Mouse (Mus musculus) hindbrain, embryonic 13.5 days (tissue): ENCODE measurements around the gene Prrt1. TPM values are rescaled to one million over a fixed set of nuclear protein-coding genes. Genes with fewer than 3 reads are reported as not detected.

Experiments
- ATAC-seq: fragments of 200-750 bp; cut with Nextera tagmentation; 2 replicates; pipeline ENCODE4 v1.8.0; 2017; ENCODE audit warnings: moderate TSS enrichment; ENCODE audit not compliant: low FRiP score
- H3K27ac ChIP-seq: fragments of 300-500 bp; sonication (generic); 2 replicates; pipeline ENCODE4 v1.5.1; 2015; ENCODE audit warnings: inconsistent platforms, mild to moderate bottlenecking, moderate library complexity
- H3K27me3 ChIP-seq: fragments of 300-500 bp; sonication (generic); 2 replicates; pipeline ENCODE4 v1.6.1; 2015; ENCODE audit warnings: mild to moderate bottlenecking, inconsistent platforms
- H3K36me3 ChIP-seq: fragments of 300-500 bp; sonication (generic); 2 replicates; pipeline ENCODE4 v1.6.1; 2015; ENCODE audit warnings: mild to moderate bottlenecking, inconsistent platforms
- H3K4me1 ChIP-seq: fragments of 300-500 bp; sonication (generic); replicated peaks from 2 replicates; pipeline ENCODE4 v1.6.1; 2015; ENCODE audit warnings: inconsistent platforms
- H3K4me2 ChIP-seq: fragments of 300-500 bp; sonication (generic); 2 replicates; pipeline ENCODE4 v1.6.1; 2015; ENCODE audit warnings: inconsistent platforms, mild to moderate bottlenecking, moderate library complexity
- H3K4me3 ChIP-seq: fragments of 300-500 bp; sonication (generic); 2 replicates; pipeline ENCODE4 v1.5.1; 2015; ENCODE audit warnings: mild to moderate bottlenecking, inconsistent platforms
- H3K9ac ChIP-seq: fragments of 300-500 bp; sonication (generic); 2 replicates; pipeline ENCODE4 v1.6.1; 2015; ENCODE audit warnings: mild to moderate bottlenecking, inconsistent platforms
- H3K9me3 ChIP-seq: fragments of 300-500 bp; sonication (generic); 2 replicates; pipeline ENCODE4 v1.6.1; 2016; ENCODE audit warnings: inconsistent platforms
- WGBS: fragments of 180-500 bp; shearing (Covaris S2); methylation state at CpG from one replicate; pipeline ENCODE4 v1.1.7; 2015; 5-methylcytosine and 5-hydroxymethylcytosine counted together
- polyA plus RNA-seq: library from polyadenylated mRNA; unstranded; fragments of >200 nt; fragmentation: Nextera tagmentation; extraction: Ambion mirVana; gene quantifications from 2 replicates; pipeline ENCODE4 v1.2.1, GENCODE M21; 2015

Prrt1 gene
- polyA plus RNA-seq, 1 experiment from 2014 or later, result 5.5 TPM

GRCm38 (mm10) chr17:34648141-34648890 lies 19.0 kb downstream of the Prrt1 start:
- H3K36me3 ChIP-seq, result peaks cover 50% of the 10 kb centered on the region
- 85% methylated on average over 16 of the region's 16 CpGs for WGBS
- no peaks in the 10 kb centered on the region for H3K9me3 ChIP-seq
- peaks cover 35% of the 10 kb centered on the region for H3K4me1 ChIP-seq
- ATAC-seq, result no peak
- H3K9ac ChIP-seq, result peak overlapping the region; percentile 97
- no peaks in the 10 kb centered on the region for H3K27me3 ChIP-seq
- no peak overlapping the region for H3K27ac ChIP-seq
- H3K4me3 ChIP-seq, result peak overlapping the region; percentile 97
- H3K4me2 ChIP-seq, result peak overlapping the region; percentile 85

- WGBS, result 90% methylated on average over 18 of the region's 18 CpGs
- Histone ChIP-seq H3K27ac (no peak overlapping the region), H3K9ac (no peak overlapping the region), H3K27me3 (no peaks in the 10 kb centered on the region), H3K4me2 (no peak overlapping the region), H3K4me3 (no peak overlapping the region), H3K9me3 (no peaks in the 10 kb centered on the region), H3K36me3 (peaks cover 60% of the 10 kb centered on the region), H3K4me1 (peaks cover 35% of the 10 kb centered on the region)
- ATAC-seq, result no peak
Observed at GRCm38 (mm10) chr17:34649106-34649864, 20.0 kb downstream of the Prrt1 start.

GRCm38 (mm10) chr17:34650781-34651180 lies 21.4 kb downstream of the Prrt1 start:
- Histone ChIP-seq H3K4me2 (no peak overlapping the region), H3K4me1 (peaks cover 30% of the 10 kb centered on the region), H3K9me3 (no peaks in the 10 kb centered on the region), H3K9ac (0 out of 2 replicates have a peak overlapping the region, but pooled peaks have one; percentile 29), H3K27ac (no peak overlapping the region), H3K27me3 (no peaks in the 10 kb centered on the region), H3K4me3 (no peak overlapping the region), H3K36me3 (peaks cover 72% of the 10 kb centered on the region)
- no peak for ATAC-seq
- WGBS, result 92% methylated on average over 14 of the region's 14 CpGs

GRCm38 (mm10) chr17:34651507-34652221 lies 22.3 kb downstream of the Prrt1 start:
- Histone ChIP-seq H3K27ac (no peak overlapping the region), H3K4me1 (peaks cover 30% of the 10 kb centered on the region), H3K4me3 (no peak overlapping the region), H3K36me3 (peaks cover 72% of the 10 kb centered on the region), H3K9me3 (no peaks in the 10 kb centered on the region), H3K4me2 (no peak overlapping the region), H3K27me3 (no peaks in the 10 kb centered on the region), H3K9ac (no peak overlapping the region)
- 49% methylated on average over 19 of the region's 19 CpGs for WGBS
- no peak for ATAC-seq

GRCm38 (mm10) chr17:34652546-34652945 lies 23.2 kb downstream of the Prrt1 start:
- H3K4me2 ChIP-seq, result no peak overlapping the region
- no peaks in the 10 kb centered on the region for H3K27me3 ChIP-seq
- no peak overlapping the region for H3K27ac ChIP-seq
- H3K4me3 ChIP-seq, result no peak overlapping the region
- H3K9ac ChIP-seq, result no peak overlapping the region
- H3K36me3 ChIP-seq, result peaks cover 72% of the 10 kb centered on the region
- no peaks in the 10 kb centered on the region for H3K9me3 ChIP-seq
- peaks cover 28% of the 10 kb centered on the region for H3K4me1 ChIP-seq
- no peak for ATAC-seq
- 90% methylated on average over 10 of the region's 10 CpGs for WGBS

GRCm38 (mm10) chr17:34652985-34653384 lies 23.7 kb downstream of the Prrt1 start:
- H3K9me3 ChIP-seq, result no peaks in the 10 kb centered on the region
- H3K27ac ChIP-seq, result no peak overlapping the region
- no peak for ATAC-seq
- H3K27me3 ChIP-seq, result no peaks in the 10 kb centered on the region; the same call in 1 of the 2 replicates
- WGBS, result 95% methylated on average over 8 of the region's 8 CpGs
- peaks cover 23% of the 10 kb centered on the region for H3K4me1 ChIP-seq
- no peak overlapping the region for H3K9ac ChIP-seq
- no peak overlapping the region for H3K4me3 ChIP-seq
- H3K4me2 ChIP-seq, result no peak overlapping the region
- H3K36me3 ChIP-seq, result peaks cover 72% of the 10 kb centered on the region

- Histone ChIP-seq H3K4me2 (no peak overlapping the region), H3K27ac (no peak overlapping the region), H3K27me3 (no peaks in the 10 kb centered on the region; the same call in 1 of the 2 replicates), H3K4me1 (peaks cover 15% of the 10 kb centered on the region), H3K9me3 (no peaks in the 10 kb centered on the region), H3K4me3 (no peak overlapping the region), H3K36me3 (peaks cover 67% of the 10 kb centered on the region), H3K9ac (no peak overlapping the region)
- ATAC-seq, result no peak
- 67% methylated on average over 9 of the region's 9 CpGs for WGBS
Observed at GRCm38 (mm10) chr17:34653746-34654285, 24.5 kb downstream of the Prrt1 start.

- Histone ChIP-seq H3K4me2 (no peak overlapping the region), H3K9me3 (no peaks in the 10 kb centered on the region), H3K9ac (no peak overlapping the region), H3K27me3 (peaks cover 5% of the 10 kb centered on the region), H3K4me1 (peaks cover 12% of the 10 kb centered on the region; the same call in 1 of the 2 replicates), H3K36me3 (peaks cover 61% of the 10 kb centered on the region), H3K4me3 (no peak overlapping the region), H3K27ac (no peak overlapping the region)
- WGBS, result 95% methylated on average over 13 of the region's 13 CpGs
- ATAC-seq, result no peak
Observed at GRCm38 (mm10) chr17:34654392-34654791, 25.1 kb downstream of the Prrt1 start.

GRCm38 (mm10) chr17:34655160-34655559 lies 25.8 kb downstream of the Prrt1 start:
- 81% methylated on average over 7 of the region's 7 CpGs for WGBS
- no peak overlapping the region for H3K4me3 ChIP-seq
- peaks cover 12% of the 10 kb centered on the region; the same call in 1 of the 2 replicates for H3K4me1 ChIP-seq
- H3K9me3 ChIP-seq, result no peaks in the 10 kb centered on the region
- H3K27me3 ChIP-seq, result peaks cover 12% of the 10 kb centered on the region
- peaks cover 53% of the 10 kb centered on the region for H3K36me3 ChIP-seq
- H3K27ac ChIP-seq, result no peak overlapping the region
- no peak overlapping the region for H3K4me2 ChIP-seq
- H3K9ac ChIP-seq, result no peak overlapping the region
- ATAC-seq, result 0 out of 2 replicates have a peak, but pooled peaks have one; percentile 4

GRCm38 (mm10) chr17:34655581-34655991 lies 26.3 kb downstream of the Prrt1 start:
- peaks cover 16% of the 10 kb centered on the region for H3K27me3 ChIP-seq
- peak; percentile 37 for ATAC-seq
- H3K27ac ChIP-seq, result 0 out of 2 replicates have a peak overlapping the region, but pooled peaks have one; percentile 23
- H3K4me3 ChIP-seq, result no peak overlapping the region
- H3K4me1 ChIP-seq, result peaks cover 13% of the 10 kb centered on the region; the same call in 1 of the 2 replicates
- WGBS, result 66% methylated on average over 4 of the region's 4 CpGs
- peaks cover 49% of the 10 kb centered on the region for H3K36me3 ChIP-seq
- no peak overlapping the region for H3K9ac ChIP-seq
- H3K4me2 ChIP-seq, result no peak overlapping the region
- no peaks in the 10 kb centered on the region for H3K9me3 ChIP-seq

- peaks cover 24% of the 10 kb centered on the region; the same call in 1 of the 2 replicates for H3K4me1 ChIP-seq
- H3K9ac ChIP-seq, result no peak overlapping the region
- peaks cover 38% of the 10 kb centered on the region for H3K36me3 ChIP-seq
- H3K27ac ChIP-seq, result no peak overlapping the region
- 34% methylated on average over 8 of the region's 8 CpGs for WGBS
- no peaks in the 10 kb centered on the region for H3K9me3 ChIP-seq
- H3K27me3 ChIP-seq, result peaks cover 27% of the 10 kb centered on the region
- no peak for ATAC-seq
- H3K4me3 ChIP-seq, result no peak overlapping the region
- no peak overlapping the region for H3K4me2 ChIP-seq
Observed at GRCm38 (mm10) chr17:34656666-34657065, 27.3 kb downstream of the Prrt1 start.

- H3K27ac ChIP-seq, result no peak overlapping the region
- ATAC-seq, result no peak
- no peak overlapping the region for H3K9ac ChIP-seq
- no peak overlapping the region for H3K4me3 ChIP-seq
- WGBS, result 34% methylated on average over 2 of the region's 2 CpGs
- H3K4me1 ChIP-seq, result peaks cover 24% of the 10 kb centered on the region; the same call in 1 of the 2 replicates
- no peaks in the 10 kb centered on the region for H3K9me3 ChIP-seq
- H3K4me2 ChIP-seq, result no peak overlapping the region
- peaks cover 28% of the 10 kb centered on the region for H3K27me3 ChIP-seq
- peaks cover 32% of the 10 kb centered on the region for H3K36me3 ChIP-seq
Observed at GRCm38 (mm10) chr17:34657271-34657670, 27.9 kb downstream of the Prrt1 start.
